Mouse (Mus musculus): ENCODE results near the gene Tbc1d23. TPM values are rescaled to one million over a fixed set of nuclear protein-coding genes. Genes with fewer than 3 reads are reported as not detected.

Tbc1d23 gene
- polyA plus RNA-seq, 1 experiment from 2014 or later: 29.9 TPM

Other genes starting within 250 kb of the Tbc1d23 start
- gene Tmem45a2, start 160.1 kb downstream of the Tbc1d23 start, polyA plus RNA-seq (2016; fragmentation: Nextera tagmentation; extraction: Ambion mirVana): not detected in 2 replicates
- 62.6 and 62.7 TPM in 2 replicates for gene Tomm70a, start 109.8 kb downstream of the Tbc1d23 start, polyA plus RNA-seq (2016; fragmentation: Nextera tagmentation; extraction: Ambion mirVana)
- gene Nit2, start 64.2 kb downstream of the Tbc1d23 start, polyA plus RNA-seq (2016; fragmentation: Nextera tagmentation; extraction: Ambion mirVana): 46.0 and 48.2 TPM in 2 replicates
- 0.15 and 0.26 TPM in 2 replicates for gene Tmem30c, start 61.4 kb upstream of the Tbc1d23 start, polyA plus RNA-seq (2016; fragmentation: Nextera tagmentation; extraction: Ambion mirVana)
- 5.4 and 6.6 TPM in 2 replicates for gene Filip1l, start 121.6 kb upstream of the Tbc1d23 start, polyA plus RNA-seq (2016; fragmentation: Nextera tagmentation; extraction: Ambion mirVana)

Data from forebrain, embryonic 12.5 days (tissue).